Mouse (Mus musculus): ENCODE data around the gene Ilkap.

DNA sequence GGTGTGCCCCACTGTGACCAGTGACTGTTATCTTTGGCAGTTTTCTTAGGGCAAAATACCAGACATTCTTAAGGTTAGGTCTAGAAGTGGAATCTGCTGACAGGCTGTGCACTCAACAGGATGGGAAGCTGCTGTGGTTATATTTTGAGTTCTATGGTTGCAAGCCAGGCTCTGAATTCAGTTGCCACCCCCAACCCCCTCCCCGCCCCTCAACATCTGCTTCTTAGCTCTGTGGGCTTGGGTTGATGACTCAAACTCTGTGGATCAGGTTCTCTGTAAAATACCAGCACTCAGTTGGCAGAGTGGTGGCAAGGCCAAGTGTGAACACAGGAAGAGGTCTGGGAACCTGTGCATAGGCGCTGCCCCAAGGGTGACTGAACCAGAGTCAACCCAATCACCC lies 46.3 kb downstream of the Ilkap start:
- no peak for TF ChIP-seq CTCF (IDR thresholded peaks at IDR 0.05)
- no peak for TF ChIP-seq POLR2A (IDR thresholded peaks at IDR 0.05; ENCODE audit: insufficient read depth, low read depth, low read length)
- TF ChIP-seq EP300 (IDR thresholded peaks at IDR 0.05; ENCODE audit: insufficient read depth, low read depth, low read length): no peak

Measured in heart, adult 2 months (tissue).